Mouse (Mus musculus) CH12F3 (cell line): ENCODE data around the gene Rpl13a.
"Not testable (repeated sequence)": the region's sequence is repeated elsewhere in the genome, so short reads cannot be mapped to it uniquely, and the experiment has no call there.

Experiments
- in situ Hi-C: fragments of 300-500 bp; cut with MboI; formaldehyde crosslinking; loops from 2 replicates; pipeline ENCODE4 v1.14.3; 2020; ENCODE audit warnings: low sequenced_read_pairs

The Rpl13a gene

DNA sequence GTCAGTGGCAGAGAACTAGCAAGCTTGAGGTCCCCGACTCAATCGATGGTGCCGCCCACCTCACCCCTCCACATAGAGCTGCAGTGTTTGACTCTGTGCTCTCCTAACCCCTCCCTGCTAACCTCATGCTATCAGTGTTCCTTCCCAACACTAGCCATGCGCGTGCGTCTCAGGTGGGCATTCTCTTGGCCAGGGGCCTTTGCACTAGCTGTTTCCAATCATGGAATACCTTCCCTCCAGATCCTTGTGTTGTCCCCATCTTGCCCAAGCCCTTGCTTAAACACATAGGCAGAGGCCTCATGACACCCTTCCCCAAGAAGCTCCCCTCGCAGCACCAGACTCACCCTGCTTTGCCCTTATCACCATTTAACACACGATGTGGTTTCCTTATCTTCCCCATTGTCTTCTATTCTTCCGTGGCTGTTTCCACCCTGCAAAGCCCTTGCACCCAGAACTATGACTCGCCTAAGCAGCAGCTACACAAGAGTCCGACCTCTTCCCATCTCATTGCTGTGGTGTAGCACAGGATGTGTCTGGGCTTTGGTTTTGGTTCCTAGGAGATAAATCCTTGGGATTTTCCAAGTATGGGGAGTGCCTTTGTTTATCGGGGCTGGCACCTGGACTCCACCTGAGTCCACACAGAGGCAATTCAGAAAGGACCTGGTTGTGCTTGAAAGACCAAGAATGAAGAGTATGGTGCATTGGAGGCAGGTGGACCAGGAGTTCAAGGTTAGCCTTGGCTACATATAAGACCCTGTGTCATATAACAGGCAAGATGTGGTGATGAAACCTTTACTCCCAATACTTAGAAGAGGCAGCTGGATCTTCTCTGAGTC, 8.8 kb upstream of the Rpl13a start:
- in situ Hi-C loops: no loop called here

DNA sequence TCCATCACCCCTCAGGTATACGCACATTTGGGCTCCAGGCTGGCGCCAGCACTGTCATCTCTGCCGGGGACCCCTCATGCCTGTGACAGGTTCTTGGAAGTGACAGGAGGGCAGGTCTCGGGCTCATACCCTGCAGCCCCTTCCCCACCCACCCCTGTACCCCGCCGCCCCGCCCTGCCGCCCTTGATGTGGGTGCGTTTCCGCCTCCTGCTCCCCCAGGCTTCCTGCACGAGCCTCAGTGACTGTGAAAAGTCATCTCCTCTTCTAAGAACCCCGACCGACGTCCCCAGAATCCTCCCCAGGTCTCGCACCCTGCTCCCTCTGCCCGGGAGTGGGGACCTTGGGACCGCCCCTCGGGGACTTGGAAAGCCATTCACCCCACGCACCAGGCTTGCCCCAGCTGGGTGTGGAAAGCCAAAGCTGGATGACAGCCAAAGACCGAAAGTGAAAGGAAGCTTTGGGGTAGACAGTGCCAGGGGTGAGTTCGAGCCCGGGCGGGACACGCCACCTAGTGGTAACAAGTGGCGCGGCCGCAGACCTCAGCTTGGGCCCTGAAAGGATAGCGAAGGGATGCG, 7.5 kb upstream of the Rpl13a start, which contains the start of the genes Gm45713 and Flt3l:
Gene Gm45713, minus strand, starts transcription at position 239 of the 575 bp plus-strand sequence.
Gene Flt3l, minus strand, starts transcription at position 440 of the 575 bp plus-strand sequence.
- in situ Hi-C loops: no loop called here

DNA sequence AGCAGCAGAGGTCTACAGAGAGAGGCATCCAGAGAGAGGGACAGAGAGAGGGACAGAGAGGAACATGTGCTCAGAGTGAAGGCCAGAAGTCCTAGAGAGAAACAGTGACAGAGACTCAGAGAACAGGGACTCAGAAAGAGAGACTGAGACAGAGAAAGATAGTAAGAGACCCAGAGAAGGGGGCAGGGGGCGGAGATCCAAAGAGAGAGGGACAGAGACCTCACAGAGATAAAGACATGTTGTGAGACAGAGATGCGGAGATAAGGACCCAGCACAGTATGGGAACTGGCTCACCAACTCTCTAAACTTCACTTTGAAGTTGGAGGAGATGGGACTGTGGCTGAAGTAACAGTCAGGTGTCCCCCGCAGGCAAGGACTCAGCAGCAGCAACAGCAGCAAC, 6.8 kb upstream of the Rpl13a start:
- in situ Hi-C loops: no loop called here

DNA sequence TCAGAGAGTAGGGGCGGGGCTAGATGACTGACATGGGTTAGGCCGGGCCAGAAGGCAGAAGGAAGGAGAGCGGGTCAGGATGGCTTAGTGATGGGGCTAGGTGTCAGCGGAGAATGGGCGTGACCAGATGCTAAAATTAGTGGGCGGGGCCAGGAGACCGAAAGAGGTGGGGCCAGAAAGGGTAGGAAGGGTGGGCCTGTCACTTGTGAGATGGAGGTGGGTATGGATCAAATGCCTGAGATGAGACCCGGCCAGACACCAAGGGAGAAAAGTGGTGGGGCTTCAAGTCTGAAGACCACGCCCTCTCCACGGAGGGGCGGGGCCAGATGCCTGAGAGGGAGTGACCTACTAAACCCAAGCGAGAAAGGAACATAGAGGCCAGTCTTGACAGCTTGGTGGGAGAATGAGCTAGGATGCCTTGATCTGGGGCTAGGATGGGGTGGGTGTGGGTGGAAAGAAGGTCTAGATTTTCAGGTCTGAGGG, 6.0 kb upstream of the Rpl13a start:
- in situ Hi-C loops: no loop called here

DNA sequence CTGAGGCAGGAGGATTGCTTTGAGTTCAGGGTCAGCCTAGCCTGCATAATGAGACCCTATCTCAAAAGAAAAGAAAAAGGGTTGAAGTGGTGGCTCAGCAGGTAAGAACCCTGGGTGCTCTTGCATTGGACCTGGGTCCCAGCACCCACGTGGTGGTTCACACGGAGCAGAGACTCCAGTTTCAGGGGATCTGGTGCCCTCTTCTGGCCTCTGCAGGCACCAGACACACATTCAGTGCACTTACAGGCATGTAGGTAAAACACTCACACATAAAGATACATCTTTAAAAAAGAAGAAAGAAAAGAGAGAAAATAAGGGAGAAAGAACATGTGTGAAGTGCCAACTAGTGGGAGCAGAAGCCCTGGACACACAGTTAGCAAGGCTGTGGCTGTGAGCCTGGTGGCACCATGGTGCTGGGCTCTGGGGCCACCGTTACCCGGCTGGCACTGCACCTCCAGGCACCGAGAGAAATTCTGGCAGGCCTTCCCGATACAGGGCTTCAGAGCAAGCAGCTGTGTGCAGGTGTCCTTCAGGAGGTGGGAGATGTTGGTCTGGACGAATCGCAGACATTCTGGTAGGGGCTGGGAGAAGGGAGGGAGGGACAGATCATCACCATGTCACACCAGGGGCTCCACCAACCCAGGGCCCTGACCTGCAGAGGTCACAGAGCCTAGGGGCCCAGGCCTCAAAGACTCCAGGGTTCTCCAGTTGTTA, 5.0 kb upstream of the Rpl13a start:
- in situ Hi-C loops: no loop called here

DNA sequence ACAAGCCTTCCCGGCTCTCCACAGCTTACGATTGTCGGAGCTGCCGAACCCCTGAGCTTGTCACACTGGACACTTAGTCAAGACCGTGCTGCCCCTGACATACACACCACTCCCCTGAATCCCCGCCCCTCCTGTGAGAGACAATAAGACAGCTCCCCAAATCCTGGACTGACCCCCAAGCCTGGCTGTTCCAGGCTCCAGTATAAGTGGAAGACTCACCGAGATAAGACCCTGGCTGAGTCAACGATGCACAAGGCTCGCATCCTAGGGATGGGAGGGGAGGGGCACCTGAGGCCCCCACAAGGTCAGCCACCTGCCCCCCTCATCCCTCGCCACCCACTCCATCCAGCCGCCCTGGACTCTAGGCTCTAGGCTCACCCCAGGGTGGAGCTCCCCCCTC, 3.3 kb upstream of the Rpl13a start:
- in situ Hi-C loops: no loop called here

DNA sequence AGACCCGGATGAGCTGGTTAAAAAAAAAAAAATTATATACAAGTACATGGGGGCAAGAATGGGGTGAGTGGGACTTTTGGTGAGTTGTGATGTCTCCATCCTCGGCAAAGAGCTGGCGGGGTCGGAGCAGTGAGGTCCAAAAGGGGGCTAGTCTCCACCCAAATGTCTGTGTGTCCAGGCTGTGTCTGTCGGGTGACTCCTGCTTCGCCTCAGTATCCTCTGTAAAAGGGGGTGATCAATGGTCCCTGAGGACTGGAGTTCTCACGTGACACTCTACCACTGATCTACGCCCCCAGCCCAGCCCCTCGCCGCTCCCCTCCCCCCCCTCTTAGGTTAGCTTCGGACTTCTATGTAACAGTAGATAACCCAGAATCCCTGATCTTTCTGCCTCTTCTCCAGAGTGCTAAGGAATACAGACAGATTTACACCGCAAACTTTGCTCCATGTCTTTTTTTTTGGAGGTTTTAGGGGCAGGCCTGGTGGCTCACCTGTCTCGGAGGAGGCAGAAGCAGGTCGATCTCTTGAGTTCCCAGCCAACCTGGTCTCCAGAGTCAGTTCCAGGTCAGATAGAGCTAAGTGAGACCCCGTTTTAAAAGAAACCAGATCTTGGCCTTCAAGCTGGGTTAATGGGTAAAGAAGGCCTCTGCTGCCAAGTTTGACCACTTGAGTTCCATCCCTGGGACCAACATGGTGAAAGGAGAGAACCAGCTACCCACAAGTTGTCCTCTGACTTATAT, 1.4 kb upstream of the Rpl13a start:
- in situ Hi-C loops: no loop called here

DNA sequence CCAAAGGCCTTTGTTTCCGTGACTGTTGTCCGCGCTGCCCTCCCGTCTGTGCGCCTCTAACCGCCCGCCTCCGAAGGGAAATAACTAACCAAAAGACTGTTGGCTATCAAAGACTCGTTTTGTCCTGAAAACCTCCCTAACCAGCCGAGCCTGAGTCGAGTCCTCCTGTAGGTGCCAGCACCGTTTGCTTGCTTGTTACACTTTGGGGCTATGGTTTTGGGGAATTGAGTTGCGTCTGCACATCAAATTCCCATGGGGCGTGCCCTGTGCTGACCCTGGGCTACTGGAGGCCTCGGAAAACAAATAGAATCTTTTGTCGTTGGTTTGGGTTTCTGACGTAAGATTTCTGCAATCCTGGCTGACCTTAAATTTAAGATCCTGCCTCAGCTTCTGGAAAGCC, 757 bp upstream of the Rpl13a start:
- in situ Hi-C loops: no loop called here

DNA sequence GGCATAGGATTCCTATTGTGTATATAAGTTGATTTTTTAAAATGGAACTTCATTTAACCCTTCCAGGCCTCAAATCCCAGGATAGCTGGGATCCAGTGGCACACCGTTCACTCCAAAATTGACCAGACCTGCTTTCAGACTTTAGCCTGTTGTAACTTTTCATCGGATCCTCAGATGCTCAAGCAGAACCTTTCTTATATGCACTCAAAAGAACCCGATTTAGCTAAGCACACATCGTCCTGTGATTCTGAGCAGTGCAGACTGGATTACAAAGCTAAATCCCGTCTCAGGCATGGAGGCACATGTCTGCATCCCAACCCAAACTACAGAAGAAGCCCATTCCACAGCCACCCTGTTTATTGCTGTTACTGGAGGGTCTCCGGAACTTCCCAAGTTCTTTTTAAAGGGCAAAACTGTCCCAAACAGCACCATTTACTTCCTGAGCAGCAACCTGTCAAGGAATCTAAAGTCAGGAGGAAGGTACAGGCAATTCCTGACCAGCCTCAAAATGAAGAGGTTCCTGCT, 799 bp downstream of the Rpl13a start:
- in situ Hi-C loops: no loop called here

DNA sequence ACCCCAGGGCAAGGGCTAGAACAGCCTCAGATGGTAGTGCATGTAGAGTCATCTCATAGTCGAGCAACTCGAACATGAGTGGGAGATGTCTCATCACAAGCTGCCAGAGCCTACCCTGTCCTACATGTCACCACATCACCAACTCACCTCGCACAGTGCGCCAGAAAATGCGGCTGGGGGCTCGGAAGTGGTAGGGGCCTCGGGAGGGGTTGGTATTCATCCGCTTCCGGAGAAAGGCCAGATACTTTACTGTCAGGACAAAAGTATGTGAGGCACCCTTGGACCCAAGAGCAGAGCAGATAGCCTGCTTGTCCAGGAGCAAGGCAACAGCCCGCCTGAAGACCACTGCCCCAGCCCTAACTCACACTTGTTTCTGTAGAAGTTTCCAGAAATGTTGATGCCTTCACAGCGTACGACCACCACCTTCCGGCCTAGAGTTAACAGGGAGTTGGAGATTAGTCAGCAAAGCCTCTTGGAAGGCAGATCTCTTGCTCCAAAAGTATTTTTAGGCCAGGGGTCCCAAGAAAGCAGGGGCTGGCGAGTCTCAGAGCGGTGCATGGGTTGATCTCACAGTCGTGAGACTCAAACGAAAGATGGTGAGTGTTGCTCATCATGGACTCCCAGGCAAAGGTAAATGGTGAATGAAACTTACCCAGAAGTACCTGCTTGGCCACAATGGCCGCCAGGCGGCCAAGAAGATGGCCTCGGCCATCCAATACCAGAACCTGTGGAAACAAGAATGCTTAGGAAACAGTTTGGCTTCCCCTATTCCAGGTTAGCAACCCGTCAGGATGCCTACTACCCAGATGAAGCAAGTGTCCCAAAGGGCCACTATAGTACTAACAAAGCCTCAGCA, 1.5 kb downstream of the Rpl13a start:
- in situ Hi-C loops: no loop called here

DNA sequence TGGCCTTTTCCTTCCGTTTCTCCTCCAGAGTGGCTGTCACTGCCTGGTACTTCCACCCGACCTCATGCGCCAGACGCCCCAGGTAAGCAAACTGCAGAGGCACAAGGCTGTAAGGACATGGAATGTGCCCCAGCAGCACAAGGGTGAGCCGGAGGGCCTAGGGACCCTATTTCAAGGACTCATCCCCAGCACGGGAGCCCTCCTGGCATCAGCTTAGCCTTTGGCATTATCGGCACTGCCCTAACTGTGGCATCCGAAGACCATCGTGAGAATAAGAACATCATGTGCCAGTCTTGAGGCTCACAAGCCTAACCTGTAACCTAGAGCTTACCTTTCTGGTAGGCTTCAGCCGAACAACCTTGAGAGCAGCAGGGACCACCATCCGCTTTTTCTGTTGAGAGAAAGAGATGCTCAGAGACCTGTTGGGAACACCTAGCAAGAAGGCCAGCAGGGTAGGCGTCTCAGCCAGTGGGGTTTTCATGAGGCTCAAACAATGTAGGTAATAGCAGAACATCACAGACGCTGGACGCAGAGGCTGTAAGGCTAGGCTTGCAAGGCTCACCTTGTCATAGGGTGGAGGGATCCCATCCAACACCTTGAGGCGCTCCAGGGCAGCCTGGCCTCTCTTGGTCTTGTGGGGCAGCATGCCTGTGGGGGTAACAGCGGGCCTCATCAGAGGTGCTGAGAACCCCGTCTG, 2.3 kb downstream of the Rpl13a start:
- in situ Hi-C loops: no loop called here

DNA sequence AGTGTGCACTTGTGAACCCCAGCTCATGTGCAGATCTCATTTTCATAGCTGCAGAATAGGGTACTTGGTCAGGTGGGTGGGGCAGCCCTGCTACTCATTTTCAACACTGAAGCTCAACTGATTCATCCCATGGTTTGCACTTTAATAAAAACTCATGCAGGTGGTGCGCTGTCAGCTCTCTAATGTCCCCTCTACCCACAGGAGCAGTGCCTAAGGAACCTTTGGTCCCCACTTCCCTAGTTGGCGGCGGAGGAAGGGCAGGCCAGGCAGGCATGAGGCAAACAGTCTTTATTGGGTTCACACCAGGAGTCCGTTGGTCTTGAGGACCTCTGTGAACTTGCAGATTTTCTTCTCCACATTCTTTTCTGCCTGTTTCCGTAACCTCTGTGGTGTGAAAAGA, 2.9 kb downstream of the Rpl13a start:
- in situ Hi-C loops: not testable (repeated sequence)

DNA sequence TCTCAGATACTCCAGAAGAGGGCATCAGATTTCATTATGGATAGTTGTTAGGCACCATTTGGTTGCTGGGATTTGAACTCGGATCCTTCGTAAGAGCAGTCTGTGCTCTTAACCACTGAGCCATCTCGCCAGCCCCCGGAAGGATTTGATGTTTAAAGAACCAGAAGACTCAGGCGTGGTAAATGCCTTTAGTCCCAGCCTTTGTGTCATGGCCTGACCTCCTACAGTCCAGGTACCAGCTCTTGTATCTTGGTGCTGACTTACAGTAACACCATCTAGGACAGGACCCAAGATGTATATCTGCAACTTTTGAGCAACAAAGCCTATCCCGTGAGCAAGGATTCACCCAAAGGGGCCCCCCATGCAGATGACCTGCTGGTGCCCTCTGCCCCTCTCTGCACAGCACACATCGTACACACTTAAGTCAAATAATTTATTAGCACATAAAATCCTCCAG, 3.4 kb downstream of the Rpl13a start:
- in situ Hi-C loops: no loop called here

DNA sequence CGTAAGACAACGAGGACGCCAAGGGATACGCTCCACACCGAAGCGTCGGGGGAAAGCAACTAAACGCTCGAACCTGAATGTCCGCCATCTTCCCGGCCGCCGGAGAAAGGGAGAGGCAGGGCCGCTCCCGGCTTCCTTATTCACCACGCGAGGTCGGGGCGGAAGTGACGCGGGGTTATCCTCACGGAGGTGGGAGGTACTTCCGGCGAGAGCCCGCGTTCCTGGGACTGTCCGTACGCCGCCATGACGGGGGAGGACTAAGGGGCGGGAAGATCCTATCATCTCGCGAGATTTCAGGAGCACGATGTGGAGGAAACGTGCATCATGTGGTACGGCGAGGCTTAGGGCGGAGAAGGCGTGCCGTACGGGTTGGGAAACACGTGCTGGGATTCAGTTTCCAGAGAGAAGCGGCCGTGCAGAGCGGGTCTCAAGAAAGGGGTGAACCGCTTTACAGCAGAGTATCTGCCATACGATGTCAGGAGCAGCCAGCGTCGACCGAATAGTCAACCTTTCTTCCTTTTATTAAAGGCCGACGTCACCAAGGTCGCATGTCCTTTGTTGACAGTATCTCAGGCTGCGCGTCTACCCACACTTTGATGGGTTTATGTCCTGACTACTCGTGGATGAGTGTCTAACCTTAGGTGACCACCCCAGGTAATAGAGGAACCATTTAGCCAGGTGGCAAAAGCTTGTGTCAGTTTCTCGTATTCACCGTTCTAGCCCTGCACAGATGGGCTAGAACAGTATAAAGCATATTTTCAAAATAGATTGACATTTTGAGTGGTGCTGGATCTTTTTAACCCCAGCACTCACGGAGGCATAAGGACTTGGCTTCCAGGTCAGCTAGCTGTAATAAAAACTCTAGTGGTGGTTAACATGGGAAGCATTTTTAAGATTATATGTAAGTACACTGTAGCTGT, 4.1 kb downstream of the Rpl13a start, which contains the start of gene Rps11:
Gene Rps11, minus strand, starts transcription at position 216 of the 920 bp plus-strand sequence.
- in situ Hi-C loops: no loop called here

DNA sequence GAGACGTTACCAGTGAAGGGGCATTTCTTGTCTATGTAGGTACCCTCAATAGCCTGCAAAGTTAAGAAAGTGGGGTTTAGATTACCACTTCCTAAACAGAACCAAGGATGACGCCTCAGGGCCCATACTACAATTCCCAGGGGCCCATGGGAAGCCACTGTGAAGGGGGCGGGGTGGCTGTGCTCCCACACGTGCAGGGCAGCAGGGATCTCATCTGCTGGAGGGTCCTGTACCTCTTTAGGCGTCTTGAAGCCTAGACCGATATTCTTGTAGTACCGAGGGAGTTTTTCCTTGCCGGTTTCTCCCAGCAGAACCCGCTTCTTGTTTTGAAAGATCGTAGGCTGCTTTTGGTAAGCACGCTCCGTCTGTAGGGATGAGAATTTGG, 5.4 kb downstream of the Rpl13a start:
- in situ Hi-C loops: no loop called here

DNA sequence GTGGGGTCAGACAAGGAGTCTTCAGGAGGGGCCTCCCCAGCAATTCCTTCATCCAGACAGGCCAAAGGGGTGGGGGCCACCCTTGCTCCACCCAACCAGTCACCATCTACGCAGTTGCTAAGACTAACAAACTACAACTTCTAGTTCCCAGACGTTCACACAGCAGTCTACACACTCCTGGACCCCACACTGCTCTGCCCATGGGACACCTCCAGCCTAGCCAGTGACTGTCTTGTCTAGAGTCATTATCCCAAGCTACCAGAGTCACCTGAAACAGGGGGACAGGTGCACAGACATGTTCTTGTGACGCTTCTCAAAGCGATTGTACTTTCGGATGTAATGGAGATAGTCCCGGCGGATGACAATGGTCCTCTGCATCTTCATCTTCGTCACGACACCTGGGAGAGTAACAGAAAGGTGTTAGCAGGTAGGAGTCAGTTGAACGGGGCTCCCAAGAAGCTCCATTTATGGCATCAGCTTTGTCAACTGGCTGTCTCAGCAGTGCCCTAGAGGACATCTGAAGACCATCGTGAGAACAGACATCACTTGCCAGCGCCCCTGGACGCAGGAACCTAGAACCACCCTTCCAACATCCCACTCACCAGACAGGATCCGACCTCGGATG, 5.9 kb downstream of the Rpl13a start:
- in situ Hi-C loops: no loop called here

DNA sequence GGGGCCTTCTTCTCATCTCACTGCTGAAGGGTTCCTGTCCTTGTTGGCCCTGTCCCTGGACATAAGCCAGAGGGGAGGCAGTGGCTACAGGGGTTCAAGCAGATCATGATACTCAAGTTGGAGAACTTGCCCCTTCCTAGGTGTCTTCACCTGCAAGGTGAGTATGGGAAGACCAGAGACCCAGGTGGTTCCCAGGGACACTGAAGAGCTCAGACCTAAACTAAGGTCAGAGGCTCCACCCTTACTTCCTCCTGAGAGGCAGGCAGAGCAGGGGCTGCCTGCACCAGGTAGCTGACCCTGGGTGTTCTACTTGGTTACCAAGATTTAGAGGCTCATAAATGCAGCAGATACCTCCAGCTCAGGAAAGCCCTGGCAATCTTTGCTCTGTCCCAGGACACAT, 6.6 kb downstream of the Rpl13a start:
- in situ Hi-C loops: no loop called here

DNA sequence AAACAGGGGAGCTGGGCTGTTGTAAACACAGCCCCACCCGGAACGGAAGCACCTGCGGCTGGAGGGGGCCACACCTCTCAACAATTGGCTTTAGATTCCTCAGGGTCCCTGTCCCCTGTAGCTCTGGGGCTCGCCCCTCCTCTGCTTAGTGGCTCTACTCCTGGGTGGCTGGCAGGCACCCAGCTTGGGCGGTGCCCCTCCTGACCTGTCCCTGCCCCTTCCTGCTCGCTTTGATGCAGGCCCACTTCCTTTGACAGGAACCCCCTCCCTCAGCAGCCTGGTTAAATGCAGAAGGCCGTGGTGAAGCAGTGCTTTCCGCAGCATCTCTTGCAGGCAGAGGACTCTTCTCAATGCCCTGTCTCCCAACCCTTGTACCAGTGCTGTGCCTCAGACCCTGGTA, 7.2 kb downstream of the Rpl13a start:
- in situ Hi-C loops: no loop called here
